Mouse (Mus musculus) left cerebral cortex, adult 8-10 months (tissue): ENCODE measurements around the gene Fndc7. TPM values are rescaled to one million over a fixed set of nuclear protein-coding genes. Genes with fewer than 3 reads are reported as not detected.

Source experiments
- total RNA-seq, 4 experiments: library from RNA; stranded (reverse); gene quantifications; 2 replicates each; pipeline ENCODE4 v1.2.4; 2022

Fndc7 gene
- total RNA-seq, 4 experiments from 2014 or later: 0.11 to 0.35 (median 0.14) TPM

Other genes with a start within 250 kb of the Fndc7 start
- gene Clcc1, start 236.1 kb downstream of the Fndc7 start, total RNA-seq: 10 to 100 TPM; 33.7 to 37.9 (median 35.7) TPM
- gene Gpsm2, start 167.7 kb downstream of the Fndc7 start, total RNA-seq: 10 to 100 TPM; 10.5 to 14.6 (median 10.7) TPM
- not detected for gene Aknad1, start 150.3 kb downstream of the Fndc7 start, total RNA-seq
- gene Stxbp3, start 49.5 kb downstream of the Fndc7 start, total RNA-seq: 10 to 100 TPM; 25.3 to 32.4 (median 28.7) TPM
- 10 to 100 TPM; 34.9 to 45.6 (median 40.1) TPM for gene Prpf38b, start 21.7 kb upstream of the Fndc7 start, total RNA-seq
- 1 to 10 TPM; 2.2 to 4.6 (median 3.5) TPM for gene Henmt1, start 49.9 kb upstream of the Fndc7 start, total RNA-seq
- not detected for gene Gm9857, start 50.4 kb upstream of the Fndc7 start, total RNA-seq
- gene Fam102b, start 137.6 kb upstream of the Fndc7 start, total RNA-seq: 10 to 100 TPM; 39.1 to 42.0 (median 40.4) TPM
- gene Slc25a54, start 190.5 kb upstream of the Fndc7 start, total RNA-seq: not detected
- 1 to 10 TPM; 1.9 to 3.7 (median 2.1) TPM for gene Slc25a24, start 233.1 kb upstream of the Fndc7 start, total RNA-seq